Mouse (Mus musculus) heart, postnatal 36 days (tissue): ENCODE measurements around the gene Hspa12b. TPM values are rescaled to one million over a fixed set of nuclear protein-coding genes. Genes with fewer than 3 reads are reported as not detected.

Source experiments
- DNase-seq, 2 experiments: peaks; one replicate each; pipeline ENCODE4 v3.0.0; 2021 to 2022
- intact Hi-C: fragments of 180-260 bp; cut with DNase I; formaldehyde crosslinking; loops from one replicate; pipeline ENCODE4 v1.15.1; 2025
- total RNA-seq, 2 experiments: library from RNA; stranded (reverse); gene quantifications; 2 replicates each; pipeline ENCODE4 v1.2.3; 2021

The Hspa12b gene
- total RNA-seq, 2 experiments from 2014 or later: 32.1 to 44.1 TPM

DNA sequence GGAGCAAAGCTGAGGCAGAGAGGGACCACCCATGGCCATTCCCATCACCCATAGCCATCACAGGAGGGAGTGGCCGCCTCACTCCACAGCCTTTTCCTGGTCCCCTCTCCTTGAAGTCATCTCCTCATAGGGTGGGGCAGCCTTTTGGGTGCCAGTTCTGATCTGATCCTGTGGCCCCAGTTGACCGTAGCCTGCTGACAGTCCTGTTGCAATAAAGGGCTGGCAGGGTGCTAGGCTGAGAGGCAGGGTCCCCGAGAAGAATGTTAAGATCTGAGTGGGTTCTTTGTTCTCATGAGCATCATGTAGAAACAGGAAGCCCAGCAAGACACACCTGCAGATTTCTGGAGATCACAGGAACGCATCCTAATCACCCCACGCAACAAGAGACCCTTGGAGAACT lies 1.1 kb downstream of the Hspa12b start:
- intact Hi-C loops: no loop called here
- no peak for DNase-seq

DNA sequence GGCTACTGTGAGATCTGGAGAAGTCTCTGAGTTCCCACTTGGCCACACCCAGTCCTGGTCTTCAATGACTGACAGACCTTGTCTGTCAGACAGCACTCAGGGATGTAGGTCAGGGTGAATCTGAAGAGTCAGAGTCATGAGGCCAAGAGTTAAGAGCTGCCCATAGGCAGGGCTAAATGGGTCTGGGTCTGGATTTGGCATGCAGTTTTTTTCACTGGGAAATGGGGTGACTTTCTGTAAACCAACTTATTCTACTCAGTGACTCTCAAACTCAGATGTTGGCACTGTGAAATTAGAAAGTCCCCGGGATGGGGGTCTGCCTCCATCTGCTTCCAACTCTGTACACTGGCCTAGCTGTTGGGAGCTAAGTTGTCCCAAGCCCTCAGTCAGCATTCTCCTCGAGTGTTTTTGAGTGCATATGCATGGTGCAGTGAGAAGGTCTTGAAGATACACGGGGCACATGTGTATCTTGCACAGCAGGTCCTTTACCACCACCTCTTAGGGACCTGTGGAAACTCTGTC lies 1.6 kb downstream of the Hspa12b start:
- no peak for DNase-seq
- intact Hi-C loops: no loop called here

DNA sequence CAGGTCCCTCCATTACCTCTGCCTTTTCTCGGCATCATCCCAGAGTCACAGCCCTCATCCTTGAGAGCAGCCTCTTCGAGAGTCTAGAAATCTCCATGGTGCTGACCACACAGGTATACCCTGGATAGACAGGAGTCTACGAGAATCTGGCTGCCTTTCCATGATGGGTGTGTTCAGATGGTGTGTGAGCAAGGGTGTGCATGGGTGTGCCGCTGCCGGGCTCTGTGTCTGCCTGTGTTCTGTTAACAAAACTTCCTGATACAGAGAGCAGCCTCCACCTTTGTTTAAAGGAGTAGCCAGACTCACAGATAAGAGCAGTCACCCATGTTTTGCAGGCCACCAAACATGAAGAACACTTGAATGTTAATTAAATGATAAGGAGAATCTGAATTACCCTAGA lies 2.8 kb downstream of the Hspa12b start:
- intact Hi-C loops: no loop called here
- peak in 1 of 2 experiments; percentile 36 for DNase-seq

DNA sequence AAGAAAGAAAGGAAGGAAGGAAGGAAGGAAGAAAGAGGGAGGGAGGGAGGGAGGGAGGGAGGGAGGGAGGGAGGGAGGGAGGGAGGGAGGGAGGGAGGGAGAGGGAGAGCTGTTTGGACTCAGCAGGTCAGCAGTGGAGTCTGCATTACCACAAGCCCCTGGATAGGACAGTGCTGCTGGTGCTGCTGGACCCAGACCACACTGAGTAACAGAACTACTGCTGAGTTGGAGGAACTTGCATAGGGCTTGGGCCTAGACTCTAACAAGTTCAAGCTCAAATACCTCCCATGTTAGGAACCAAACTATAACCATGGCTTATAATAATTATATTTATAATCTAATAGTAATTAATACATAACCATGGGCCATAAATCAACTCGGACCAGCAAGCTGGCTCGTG lies 3.8 kb downstream of the Hspa12b start:
- peak in 1 of 2 experiments; percentile 0 for DNase-seq
- intact Hi-C loops: no loop called here

DNA sequence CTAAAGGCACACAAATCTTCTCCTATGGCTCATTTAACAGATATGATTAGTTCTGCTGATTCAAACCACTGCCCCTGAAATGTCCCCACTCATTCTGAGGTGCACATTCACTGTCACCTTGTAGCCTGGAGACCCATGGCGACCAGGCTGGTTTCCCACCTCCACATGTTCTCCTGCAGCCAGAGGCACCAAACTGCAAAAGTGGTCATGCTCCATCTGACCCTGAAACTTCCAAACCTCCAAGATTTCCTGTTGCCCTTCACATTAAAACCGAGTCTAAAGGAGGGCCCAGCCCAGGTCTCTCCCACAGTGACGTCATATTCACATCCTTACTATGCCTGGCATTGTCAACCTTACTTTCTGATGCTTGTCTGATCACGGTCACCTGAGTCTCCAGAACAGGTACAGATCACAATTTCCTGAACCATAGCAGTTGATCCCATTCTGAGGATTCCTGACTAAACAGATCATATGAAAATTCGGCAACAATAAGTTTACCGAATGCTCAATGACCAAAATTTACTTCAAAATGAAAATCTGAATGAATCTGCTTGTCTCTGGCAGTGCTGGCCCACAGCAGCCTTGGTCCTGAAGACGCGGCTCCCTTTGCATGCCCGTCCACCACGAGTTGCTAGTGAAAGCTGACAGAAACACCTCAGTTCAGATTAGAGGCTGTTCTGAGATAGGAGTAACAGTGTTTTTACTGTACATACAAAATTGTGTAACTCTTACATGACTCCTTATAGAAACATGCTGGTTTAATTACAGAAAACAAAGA lies 5.2 kb downstream of the Hspa12b start:
- DNase-seq: peak in 1 of 2 experiments; percentile 2
- intact Hi-C loops: no loop called here

DNA sequence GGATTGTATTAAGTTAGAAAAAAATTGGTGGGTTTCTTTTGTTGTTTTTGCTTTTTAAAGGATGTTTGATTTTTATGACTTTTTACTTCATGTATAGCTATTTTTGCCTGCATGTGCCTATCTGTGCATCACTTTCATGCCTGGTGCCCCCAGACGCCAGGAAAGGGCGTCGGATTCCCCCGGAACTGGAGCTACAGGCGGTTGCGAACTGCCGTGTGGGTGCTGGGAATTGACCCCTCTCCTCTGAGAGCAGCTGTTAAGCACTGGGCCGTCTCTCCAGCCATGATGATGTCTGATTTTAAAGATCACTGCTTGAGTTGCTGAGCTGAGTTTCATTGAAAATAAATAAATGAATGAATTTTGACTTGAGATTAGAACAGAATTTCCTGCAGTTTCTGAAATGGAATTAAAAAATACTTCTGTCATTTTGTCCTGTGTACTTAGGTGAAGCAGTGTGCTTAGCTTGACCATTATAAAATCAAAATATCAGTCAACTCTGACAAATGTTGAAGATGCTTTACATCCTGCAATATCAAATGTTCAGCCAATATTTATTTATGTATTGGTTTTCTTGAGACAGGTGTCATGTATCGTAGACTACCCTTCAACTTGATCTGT lies 6.0 kb downstream of the Hspa12b start, which contains the start of gene Gm11037:
Gene Gm11037 (plus strand): TSS at position 568 of the 618 bp plus-strand sequence.
- DNase-seq: peak in 1 of 2 experiments; percentile 0
- intact Hi-C loops: no loop called here

DNA sequence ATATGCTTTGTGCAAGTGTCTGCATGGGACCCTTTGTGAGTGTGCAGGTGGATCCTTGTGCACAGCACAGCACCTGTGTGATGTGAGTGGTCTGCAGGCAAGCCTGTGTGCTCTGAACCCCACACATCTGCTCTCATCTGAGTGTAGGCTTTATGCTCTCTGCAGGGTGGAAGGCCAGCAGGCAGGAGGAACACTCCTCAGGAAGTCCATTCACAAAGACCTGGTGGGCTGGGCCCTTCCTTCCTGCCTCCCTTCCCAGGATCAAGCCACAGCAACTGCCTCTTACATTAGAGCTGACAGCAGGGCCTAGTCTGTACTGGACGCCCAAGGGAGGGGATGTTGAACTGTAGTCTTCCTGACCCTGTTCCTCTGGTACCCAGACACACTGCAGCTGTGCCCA lies 7.3 kb downstream of the Hspa12b start:
- intact Hi-C loops: no loop called here
- DNase-seq: peak; percentile 56 to 60

DNA sequence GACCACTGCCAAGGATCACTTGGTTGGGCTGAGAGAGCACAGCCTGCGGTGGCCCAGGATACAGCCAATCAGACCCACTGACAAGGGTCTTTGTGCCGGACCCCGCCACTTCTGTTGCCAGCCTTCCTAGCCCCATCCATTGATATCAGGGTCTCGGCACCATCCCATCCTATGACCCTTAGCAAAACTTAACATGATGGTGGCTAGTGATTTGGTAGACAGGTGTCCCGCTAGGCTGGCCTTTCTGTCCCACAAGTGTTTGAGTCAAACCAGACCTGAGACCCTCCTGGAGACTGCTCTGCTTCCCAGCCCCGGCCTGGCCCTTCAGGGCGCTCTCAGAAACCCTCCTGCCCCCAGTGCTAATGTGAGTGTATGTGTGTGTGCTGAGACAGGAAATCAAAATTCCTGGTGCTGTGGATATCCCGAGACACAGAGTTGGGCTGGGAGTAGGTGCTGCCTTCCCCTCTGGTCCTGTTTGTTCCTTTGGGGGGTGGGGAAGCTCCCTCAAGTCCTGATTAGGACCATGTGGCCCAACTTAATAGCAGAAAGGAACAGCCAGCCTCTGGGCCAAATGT lies 7.8 kb downstream of the Hspa12b start:
- peak in 1 of 2 experiments; percentile 13 for DNase-seq
- intact Hi-C loops: no loop called here

DNA sequence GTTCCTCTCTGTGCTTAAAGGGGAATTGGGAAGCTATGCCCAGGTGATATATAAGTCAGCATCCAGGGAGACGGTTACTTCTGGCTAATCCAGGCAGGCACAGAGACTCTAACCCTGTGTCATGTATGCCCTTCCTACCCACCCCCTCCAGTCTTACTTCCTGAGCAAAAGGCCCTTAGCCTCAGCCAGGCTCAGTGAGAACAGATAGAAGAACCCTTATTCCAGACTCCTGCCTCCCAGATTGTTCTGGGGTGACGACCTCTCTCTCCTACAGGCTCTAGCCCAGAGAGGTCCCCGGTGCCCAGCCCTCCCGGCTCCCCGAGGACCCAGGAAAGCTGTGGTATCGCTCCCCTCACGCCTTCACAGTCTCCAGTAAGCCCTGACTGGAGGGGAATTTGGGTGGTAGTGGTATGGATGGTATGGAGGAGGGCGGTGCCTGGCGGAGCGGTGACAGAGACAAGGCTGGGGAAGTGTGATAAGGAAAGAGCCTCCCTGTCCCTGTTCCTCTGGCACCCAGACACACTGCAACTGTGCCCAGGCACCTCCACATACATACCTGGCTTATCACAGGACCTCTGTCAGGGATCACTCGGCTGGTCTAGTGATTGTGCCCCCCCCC lies 8.6 kb downstream of the Hspa12b start:
- intact Hi-C loops: no loop called here
- DNase-seq: peak; percentile 1 to 6

DNA sequence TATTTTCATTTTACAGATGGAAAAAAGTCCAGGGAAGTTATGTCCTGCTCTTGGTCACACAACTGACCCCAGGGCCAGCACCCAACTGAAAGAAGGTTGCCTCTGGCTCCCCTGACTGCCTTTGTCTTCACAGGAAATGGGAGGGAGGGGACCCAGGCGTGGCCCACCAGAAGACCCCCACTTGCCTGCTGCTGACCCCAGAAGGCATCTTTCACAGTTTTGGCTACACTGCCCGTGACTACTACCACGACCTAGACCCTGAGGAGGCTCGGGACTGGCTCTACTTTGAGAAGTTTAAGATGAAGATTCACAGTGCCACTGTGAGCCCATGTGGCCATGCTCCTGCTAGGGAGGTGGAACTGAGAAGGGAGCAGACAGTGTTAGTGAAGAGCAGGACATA lies 11.2 kb downstream of the Hspa12b start:
- intact Hi-C loops: no loop called here
- DNase-seq: peak in 1 of 2 experiments; percentile 1

DNA sequence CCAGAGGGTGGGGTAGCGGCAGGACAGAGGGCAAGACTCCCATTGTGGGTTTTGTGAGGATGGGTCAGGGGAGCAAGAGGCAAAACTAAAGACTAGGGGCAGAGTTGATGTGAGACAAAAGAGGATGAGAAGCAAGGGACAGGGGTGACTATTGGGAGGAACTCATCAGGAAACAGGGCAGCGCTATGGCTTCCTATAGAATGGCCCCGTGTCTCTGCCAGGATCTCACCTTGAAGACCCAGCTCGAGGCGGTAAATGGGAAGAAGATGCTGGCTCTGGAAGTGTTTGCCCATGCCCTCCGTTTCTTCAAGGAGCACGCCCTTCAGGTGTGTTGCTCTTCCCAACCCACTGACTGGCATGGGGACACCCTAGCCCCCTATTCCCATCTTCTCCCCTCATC lies 11.7 kb downstream of the Hspa12b start:
- intact Hi-C loops: no loop called here
- peak in 1 of 2 experiments; percentile 1 for DNase-seq

DNA sequence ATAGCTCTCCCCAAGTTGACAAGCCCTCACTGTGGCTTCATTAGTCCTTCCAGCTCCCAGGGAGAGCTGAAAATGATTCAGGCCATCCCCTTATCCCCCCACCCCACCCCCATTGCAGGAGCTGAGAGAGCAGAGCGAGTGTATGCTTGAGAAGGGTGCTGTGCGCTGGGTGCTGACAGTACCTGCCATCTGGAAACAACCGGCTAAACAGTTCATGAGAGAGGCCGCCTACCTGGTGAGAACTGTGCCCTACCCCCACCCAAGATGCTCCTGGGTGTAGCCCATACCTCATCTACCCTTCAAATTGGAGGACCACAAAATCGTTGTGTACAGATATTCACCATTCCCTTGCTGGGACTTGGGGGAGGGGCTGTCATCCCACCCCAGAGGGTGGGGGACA lies 12.2 kb downstream of the Hspa12b start:
- intact Hi-C loops: no loop called here
- DNase-seq: peak in 1 of 2 experiments; percentile 2

DNA sequence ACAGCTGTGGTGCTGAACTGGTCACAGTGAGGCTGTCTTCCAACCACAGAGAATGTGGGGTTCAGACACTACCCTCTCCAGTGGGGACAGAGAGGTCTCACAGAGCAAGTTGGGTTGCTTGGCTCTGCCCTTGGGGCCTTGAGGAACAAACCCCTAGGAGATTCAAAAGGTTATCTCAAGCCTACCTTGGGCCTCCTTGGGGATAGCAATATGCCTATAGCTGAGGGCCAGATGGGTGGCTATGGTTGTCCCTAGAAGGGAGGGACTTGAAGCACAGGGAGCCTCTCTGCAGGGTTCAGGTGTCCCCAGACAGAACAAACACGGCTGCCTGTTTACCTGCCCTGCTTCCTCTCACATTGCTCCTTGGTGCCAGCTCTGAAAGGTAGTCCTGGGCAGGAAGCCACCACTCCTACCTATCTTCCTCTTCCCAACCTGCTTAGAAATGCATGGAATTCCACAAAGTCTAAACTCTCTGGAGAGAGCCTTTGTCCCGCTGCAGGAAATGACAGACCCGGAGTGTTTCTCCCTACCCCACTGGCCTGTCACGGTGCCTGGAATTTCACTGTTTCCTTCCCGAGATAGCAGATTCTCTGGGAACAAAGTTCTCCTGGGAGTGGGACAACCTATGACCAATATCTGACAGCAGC lies 12.9 kb downstream of the Hspa12b start:
- peak in 1 of 2 experiments; percentile 42 for DNase-seq
- intact Hi-C loops: no loop called here

DNA sequence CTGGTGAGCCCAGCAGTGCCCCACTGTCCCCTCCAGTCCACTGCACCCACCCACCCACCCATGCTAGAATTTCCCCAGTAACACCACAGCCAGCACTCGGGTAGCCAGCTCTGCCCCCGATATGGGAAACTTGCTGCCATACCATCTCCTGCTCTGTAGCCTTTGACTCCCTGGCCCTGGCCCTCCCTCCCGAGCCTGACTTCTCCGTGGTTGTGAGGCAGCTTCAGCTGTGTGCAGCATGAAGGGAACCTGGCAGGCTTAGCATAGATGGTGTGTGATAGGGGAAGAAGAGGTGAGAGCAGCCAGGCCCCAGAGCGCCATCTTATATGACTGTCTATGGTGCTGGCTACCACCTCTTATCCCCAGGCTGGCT lies 13.4 kb downstream of the Hspa12b start:
- intact Hi-C loops: no loop called here
- no peak for DNase-seq

DNA sequence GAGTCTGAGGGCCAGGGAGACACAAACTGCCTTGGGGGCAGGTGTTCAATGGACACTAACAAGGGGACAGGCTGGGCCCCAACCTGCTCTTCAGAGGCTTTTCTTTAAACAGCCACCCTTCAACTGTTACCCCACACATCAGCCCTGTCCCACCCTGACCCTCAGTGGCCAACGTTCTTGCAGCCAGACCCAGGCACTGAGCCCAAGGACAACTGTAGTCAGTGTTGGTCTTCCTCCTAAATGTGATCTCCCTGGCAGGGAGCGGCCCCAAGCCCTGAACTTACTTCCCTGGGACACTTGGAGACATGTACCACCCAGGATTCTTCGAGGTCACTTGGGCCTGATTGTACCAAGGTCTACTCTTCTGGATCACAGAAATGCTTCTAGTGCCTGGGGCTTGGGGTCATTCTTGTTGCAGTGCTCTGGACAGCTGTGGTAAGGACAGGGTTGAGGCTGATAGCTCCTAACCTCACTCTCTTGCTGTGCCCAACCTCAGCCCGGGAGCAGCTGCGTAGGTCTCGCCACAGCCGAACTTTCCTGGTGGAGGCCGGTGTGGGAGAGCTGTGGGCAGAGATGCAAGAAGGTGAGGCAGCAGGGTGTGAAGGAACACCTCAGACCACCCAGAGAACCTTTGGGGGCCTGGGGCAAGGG lies 14.4 kb downstream of the Hspa12b start:
- intact Hi-C loops: no loop called here
- DNase-seq: no peak

DNA sequence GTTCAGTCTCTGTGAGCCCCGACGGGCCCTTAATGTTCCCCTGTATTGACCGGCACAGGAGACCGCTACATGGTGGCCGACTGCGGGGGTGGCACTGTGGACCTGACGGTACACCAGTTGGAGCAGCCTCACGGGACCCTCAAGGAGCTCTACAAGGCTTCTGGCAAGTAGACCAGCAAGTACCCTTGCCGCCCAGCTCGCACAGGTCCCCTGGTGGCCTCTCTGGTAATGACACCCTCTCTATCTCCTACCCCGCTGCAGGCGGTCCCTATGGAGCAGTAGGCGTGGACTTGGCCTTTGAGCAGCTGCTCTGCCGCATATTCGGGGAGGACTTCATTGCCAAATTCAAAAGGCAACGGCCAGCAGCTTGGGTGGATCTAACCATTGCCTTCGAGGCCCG lies 15.5 kb downstream of the Hspa12b start:
- DNase-seq: peak; percentile 83 to 86
- intact Hi-C loops: loop anchor here (1.0 kb wide), 1 partner anchor 47 kb away; no protein-coding TSS in a partner anchor

DNA sequence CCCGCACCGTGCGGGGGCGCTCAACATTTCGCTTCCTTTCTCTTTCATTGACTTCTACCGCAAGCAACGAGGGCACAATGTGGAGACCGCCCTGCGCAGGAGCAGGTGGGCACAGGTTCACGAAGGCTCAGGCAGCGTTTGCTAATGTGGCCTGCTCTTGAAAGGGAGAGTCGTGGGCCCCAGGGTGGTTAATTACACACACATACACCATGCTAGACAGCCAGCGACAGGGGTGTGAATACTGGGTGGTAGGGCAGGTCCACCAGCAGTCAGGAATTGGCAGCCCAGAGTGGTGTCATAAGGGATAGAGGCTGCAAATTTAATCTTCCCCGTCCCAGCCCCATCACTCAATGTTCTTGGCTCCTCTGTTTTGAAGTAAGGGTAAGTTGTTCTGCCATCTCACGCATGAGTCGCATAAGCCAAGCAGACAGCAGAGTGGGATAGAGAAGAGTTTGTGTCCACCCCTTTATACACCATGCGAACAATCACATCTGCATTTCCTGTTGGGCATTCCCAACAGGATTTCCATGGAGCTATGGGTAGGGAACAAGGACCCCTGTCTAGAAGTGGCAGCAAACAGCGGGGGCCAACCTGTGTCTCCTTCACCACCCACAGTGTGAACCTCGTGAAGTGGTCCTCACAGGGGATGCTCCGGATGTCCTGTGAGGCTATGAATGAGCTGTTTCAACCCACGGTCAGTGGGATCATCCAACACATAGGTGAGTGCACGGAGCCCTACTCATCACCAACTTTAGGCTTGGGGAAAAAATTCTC lies 16.1 kb downstream of the Hspa12b start:
- intact Hi-C loops: no loop called here
- no peak for DNase-seq

DNA sequence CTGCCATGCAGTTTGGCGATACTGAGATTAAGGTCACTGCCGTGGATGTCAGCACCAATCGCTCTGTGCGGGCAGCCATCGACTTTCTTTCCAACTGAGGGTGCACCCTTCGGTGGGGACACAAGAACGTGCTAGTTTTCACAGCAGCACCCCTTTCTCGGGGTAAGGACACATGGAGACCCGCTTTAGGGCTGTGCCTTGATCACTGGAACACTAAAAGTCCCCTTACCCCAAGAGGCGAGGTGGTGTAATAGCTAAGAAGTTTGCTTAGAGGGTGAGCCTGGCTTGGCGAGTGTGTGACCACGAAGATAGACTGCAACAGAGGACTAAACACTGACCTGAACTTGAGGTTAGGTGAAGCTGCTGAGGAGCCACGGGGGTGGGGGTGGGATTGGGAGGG lies 18.0 kb downstream of the Hspa12b start:
- DNase-seq: no peak
- intact Hi-C loops: no loop called here

DNA sequence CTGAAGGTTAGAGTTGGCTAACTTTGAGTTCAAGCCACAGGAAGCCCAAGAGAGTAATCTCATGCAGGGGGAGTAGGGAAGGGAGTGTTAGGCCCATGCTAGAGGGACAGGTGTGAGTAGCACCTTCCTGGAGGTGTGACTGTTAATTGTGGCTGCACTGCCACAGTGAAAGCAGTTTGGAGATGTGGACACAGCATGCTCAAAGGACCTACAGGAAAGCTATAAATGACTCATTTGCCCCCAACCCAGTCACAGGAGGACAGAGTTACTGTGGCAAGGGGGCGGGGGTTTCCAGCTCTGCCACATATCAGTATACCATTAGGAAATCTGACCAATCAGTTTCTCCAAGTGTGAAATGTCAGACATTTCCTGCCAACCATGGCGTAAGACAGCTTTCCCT lies 18.5 kb downstream of the Hspa12b start:
- intact Hi-C loops: no loop called here
- no peak for DNase-seq
